Mouse (Mus musculus) limb, embryonic 14.5 days (tissue): ENCODE data around the gene Wfdc5. TPM values are rescaled to one million over a fixed set of nuclear protein-coding genes. Genes with fewer than 3 reads are reported as not detected.

Experiments used
- ATAC-seq: fragments of 200-750 bp; cut with Nextera tagmentation; 2 replicates; pipeline ENCODE4 v1.8.0; 2017; ENCODE audit warnings: low read depth, moderate number of reproducible peaks, moderate TSS enrichment; ENCODE audit not compliant: low FRiP score
- DNase-seq: peaks from one replicate; pipeline ENCODE4 v3.0.0-alpha.2; 2015; ENCODE audit warnings: low spot score
- H3K27ac ChIP-seq: fragments of 300-500 bp; sonication (generic); replicated peaks from 2 replicates; pipeline ENCODE4 v1.5.1; 2014; ENCODE audit warnings: low read depth, mild to moderate bottlenecking, low read length, moderate library complexity, mixed read lengths
- H3K27me3 ChIP-seq: fragments of 300-500 bp; sonication (generic); 2 replicates; pipeline ENCODE4 v1.6.1; 2014; ENCODE audit warnings: low read length, mixed read lengths; ENCODE audit not compliant: control insufficient read depth, insufficient read depth
- H3K36me3 ChIP-seq: fragments of 300-500 bp; sonication (generic); 2 replicates; pipeline ENCODE4 v1.6.1; 2014; ENCODE audit warnings: mild to moderate bottlenecking, low read length, moderate library complexity, mixed read lengths; ENCODE audit not compliant: control insufficient read depth, insufficient read depth
- H3K4me1 ChIP-seq: fragments of 300-500 bp; sonication (generic); 2 replicates; pipeline ENCODE4 v1.6.1; 2014; ENCODE audit warnings: antibody characterized with exemption, low read length, mixed read lengths; ENCODE audit not compliant: control insufficient read depth, insufficient read depth
- H3K4me2 ChIP-seq: fragments of 300-500 bp; sonication (generic); replicated peaks from 2 replicates; pipeline ENCODE4 v1.6.1; 2014; ENCODE audit warnings: low read depth, mild to moderate bottlenecking, low read length, moderate library complexity; ENCODE audit not compliant: severe bottlenecking
- H3K4me3 ChIP-seq: fragments of 300-500 bp; sonication (generic); replicated peaks from 2 replicates; pipeline ENCODE4 v1.5.1; 2014; ENCODE audit warnings: low read length
- H3K9ac ChIP-seq: fragments of 300-500 bp; sonication (generic); 2 replicates; pipeline ENCODE4 v1.6.1; 2014; ENCODE audit warnings: mild to moderate bottlenecking, low read depth, low read length, moderate library complexity; ENCODE audit not compliant: severe bottlenecking
- H3K9me3 ChIP-seq: fragments of 300-500 bp; sonication (generic); 2 replicates; pipeline ENCODE4 v1.6.1; 2016; ENCODE audit warnings: low read length; ENCODE audit not compliant: control insufficient read depth
- POLR2A ChIP-seq: fragments of 200-500 bp; IDR thresholded peaks from 2 replicates; pipeline ENCODE4 v1.8.0; 2012; ENCODE audit warnings: inconsistent platforms, mild to moderate bottlenecking, moderate library complexity, borderline replicate concordance; ENCODE audit not compliant: insufficient read depth, insufficient read length; ENCODE audit errors: extremely low read depth
- WGBS: fragments of 180-500 bp; shearing (Covaris S2); extraction: QIAGEN DNeasy Blood & Tissue Kit; methylation state at CpG from one replicate; pipeline ENCODE4 v1.1.7; 2014; 5-methylcytosine and 5-hydroxymethylcytosine counted together
- polyA plus RNA-seq, 2 experiments: library from polyadenylated mRNA; depleted of rRNA in 1 of 2; stranded (reverse) in 1 of 2; unstranded in 1 of 2; fragments of >200 nt; fragmentation: Nextera tagmentation in 1 of 2; extraction: Ambion mirVana in 1 of 2; gene quantifications; 2 replicates each; pipeline versions ENCODE4 v1.2.1 to v1.2.3; 2012 to 2014

Wfdc5 gene
- polyA plus RNA-seq, 2 experiments: 0.08 to 0.77 TPM

- Histone ChIP-seq H3K4me1 (peaks cover 15% of the 10 kb centered on the region), H3K27me3 (peaks cover 65% of the 10 kb centered on the region), H3K36me3 (peaks cover 2% of the 10 kb centered on the region; the same call in 1 of the 2 replicates), H3K4me3 (peak overlapping the region; percentile 39), H3K27ac (no peak overlapping the region), H3K4me2 (peak overlapping the region; percentile 73), H3K9me3 (no peaks in the 10 kb centered on the region), H3K9ac (peak overlapping the region; percentile 46)
- ATAC-seq (peak; percentile 31; the same call in 1 of the 2 replicates), DNase-seq (no peak)
- TF ChIP-seq POLR2A: no peak
- 12% methylated on average over 82 of the region's 90 CpGs for WGBS
Measured at GRCm38 (mm10) chr2:164167752-164168570, 14.6 kb downstream of the Wfdc5 start.

GRCm38 (mm10) chr2:164164941-164165340 is 17.6 kb downstream of the Wfdc5 start:
- 89% methylated on average over 5 of the region's 5 CpGs for WGBS
- Histone ChIP-seq H3K27me3 (peaks cover 44% of the 10 kb centered on the region), H3K4me1 (peaks cover 5% of the 10 kb centered on the region), H3K4me2 (no peak overlapping the region), H3K36me3 (peaks cover 2% of the 10 kb centered on the region; the same call in 1 of the 2 replicates), H3K4me3 (no peak overlapping the region), H3K27ac (no peak overlapping the region), H3K9me3 (no peaks in the 10 kb centered on the region), H3K9ac (no peak overlapping the region)
- no peak for DNase-seq
- no peak for ATAC-seq
- no peak for TF ChIP-seq POLR2A

GRCm38 (mm10) chr2:164161515-164162055 is 21.0 kb downstream of the Wfdc5 start:
- DNase-seq: no peak
- no peak for ATAC-seq
- 79% methylated on average over 11 of the region's 11 CpGs for WGBS
- H3K27me3 ChIP-seq: peaks cover 10% of the 10 kb centered on the region
- H3K27ac ChIP-seq: no peak overlapping the region
- no peak for TF ChIP-seq POLR2A
- no peak overlapping the region for H3K4me2 ChIP-seq
- no peak overlapping the region for H3K4me3 ChIP-seq
- no peaks in the 10 kb centered on the region for H3K9me3 ChIP-seq
- no peaks in the 10 kb centered on the region; the same call in 1 of the 2 replicates for H3K4me1 ChIP-seq
- H3K36me3 ChIP-seq: peaks cover 2% of the 10 kb centered on the region
- H3K9ac ChIP-seq: no peak overlapping the region

GRCm38 (mm10) chr2:164158838-164159237 is 23.7 kb downstream of the Wfdc5 start:
- ATAC-seq: no peak
- Histone ChIP-seq H3K36me3 (peaks cover 5% of the 10 kb centered on the region; the same call in 1 of the 2 replicates), H3K4me1 (no peaks in the 10 kb centered on the region; the same call in 1 of the 2 replicates), H3K4me3 (no peak overlapping the region), H3K9me3 (no peaks in the 10 kb centered on the region), H3K4me2 (no peak overlapping the region), H3K27ac (no peak overlapping the region), H3K9ac (no peak overlapping the region), H3K27me3 (no peaks in the 10 kb centered on the region)
- WGBS: 79% methylated on average over 2 of the region's 2 CpGs
- no peak for TF ChIP-seq POLR2A
- DNase-seq: no peak

GRCm38 (mm10) chr2:164156158-164156557 is 26.4 kb downstream of the Wfdc5 start:
- H3K27me3 ChIP-seq: no peaks in the 10 kb centered on the region
- DNase-seq (no peak), ATAC-seq (no peak)
- no peak overlapping the region for H3K27ac ChIP-seq
- 87% methylated on average over 7 of the region's 7 CpGs for WGBS
- no peak for TF ChIP-seq POLR2A
- peaks cover 21% of the 10 kb centered on the region for H3K36me3 ChIP-seq
- peaks cover 7% of the 10 kb centered on the region for H3K4me1 ChIP-seq
- H3K9me3 ChIP-seq: no peaks in the 10 kb centered on the region
- H3K4me2 ChIP-seq: no peak overlapping the region
- no peak overlapping the region for H3K4me3 ChIP-seq
- no peak overlapping the region for H3K9ac ChIP-seq
